Mouse (Mus musculus): ENCODE measurements around the gene Gnaz. TPM values are rescaled to one million over a fixed set of nuclear protein-coding genes. Genes with fewer than 3 reads are reported as not detected.

The Gnaz gene
- total and polyA plus RNA-seq, 2 experiments = 0.09 TPM; not detected in 1

- 53% methylated on average over 5 of the region's 5 CpGs for WGBS
Measured at GRCm38 (mm10) chr10:74938410-74938809, 28.6 kb upstream of the Gnaz start.

GRCm38 (mm10) chr10:74939300-74939699 lies 27.7 kb upstream of the Gnaz start:
- H3K27ac ChIP-seq (replicated peaks; ENCODE audit: insufficient read depth, low read depth, low read length) = no peak overlapping the region
- WGBS = 59% methylated on average over 3 of the region's 3 CpGs
- TF ChIP-seq CTCF (IDR thresholded peaks at IDR 0.05; ENCODE audit: low read depth, low read length) (0 out of 2 replicates have a peak, but pooled peaks have one; percentile 18), POLR2A (IDR thresholded peaks at IDR 0.05; ENCODE audit: extremely low read depth, insufficient read depth, low read length) (no peak)
- no peak for DNase-seq (ENCODE audit: extremely low read depth, low read depth, low spot score)
- H3K79me2 ChIP-seq (ENCODE audit: control insufficient read depth, insufficient read depth, low read length) = no peaks in the 10 kb centered on the region
- H3K9ac ChIP-seq (ENCODE audit: low read depth, low read length) = no peak overlapping the region
- H3K27me3 ChIP-seq (ENCODE audit: control insufficient read depth, insufficient read depth, low read length) = no peaks in the 10 kb centered on the region
- no peaks in the 10 kb centered on the region for H3K4me1 ChIP-seq (ENCODE audit: control insufficient read depth, insufficient read depth, low read length)
- no peaks in the 10 kb centered on the region for H3K36me3 ChIP-seq (ENCODE audit: control insufficient read depth, insufficient read depth, low read length)
- H3K4me3 ChIP-seq (ENCODE audit: insufficient read depth, low read depth, low read length) = no peak overlapping the region

More at GRCm38 (mm10) chr10:74938410-74938809, 28.6 kb upstream of the Gnaz start:
- Histone ChIP-seq H3K4me3 (ENCODE audit: insufficient read depth, low read depth, low read length) (no peak overlapping the region), H3K27ac (replicated peaks; ENCODE audit: insufficient read depth, low read depth, low read length) (no peak overlapping the region), H3K79me2 (ENCODE audit: control insufficient read depth, insufficient read depth, low read length) (no peaks in the 10 kb centered on the region), H3K36me3 (ENCODE audit: control insufficient read depth, insufficient read depth, low read length) (no peaks in the 10 kb centered on the region), H3K4me1 (ENCODE audit: control insufficient read depth, insufficient read depth, low read length) (no peaks in the 10 kb centered on the region), H3K27me3 (ENCODE audit: control insufficient read depth, insufficient read depth, low read length) (no peaks in the 10 kb centered on the region), H3K9ac (ENCODE audit: low read depth, low read length) (no peak overlapping the region)
- DNase-seq (ENCODE audit: extremely low read depth, low read depth, low spot score) = no peak
- TF ChIP-seq POLR2A (IDR thresholded peaks at IDR 0.05; ENCODE audit: extremely low read depth, insufficient read depth, low read length) (no peak), CTCF (IDR thresholded peaks at IDR 0.05; ENCODE audit: low read depth, low read length) (0 out of 2 replicates have a peak, but pooled peaks have one; percentile 10)

- TF ChIP-seq POLR2A (IDR thresholded peaks at IDR 0.05; ENCODE audit: extremely low read depth, insufficient read depth, low read length) (no peak), CTCF (IDR thresholded peaks at IDR 0.05; ENCODE audit: low read depth, low read length) (no peak)
- Histone ChIP-seq H3K79me2 (ENCODE audit: control insufficient read depth, insufficient read depth, low read length) (no peaks in the 10 kb centered on the region), H3K27me3 (ENCODE audit: control insufficient read depth, insufficient read depth, low read length) (no peaks in the 10 kb centered on the region), H3K27ac (replicated peaks; ENCODE audit: insufficient read depth, low read depth, low read length) (no peak overlapping the region), H3K36me3 (ENCODE audit: control insufficient read depth, insufficient read depth, low read length) (no peaks in the 10 kb centered on the region), H3K4me1 (ENCODE audit: control insufficient read depth, insufficient read depth, low read length) (no peaks in the 10 kb centered on the region), H3K4me3 (ENCODE audit: insufficient read depth, low read depth, low read length) (no peak overlapping the region), H3K9ac (ENCODE audit: low read depth, low read length) (no peak overlapping the region)
- WGBS = 83% methylated on average over 1 of the region's 1 CpGs
- no peak for DNase-seq (ENCODE audit: extremely low read depth, low read depth, low spot score)
Measured at GRCm38 (mm10) chr10:74940795-74941194, 26.2 kb upstream of the Gnaz start.

GRCm38 (mm10) chr10:74952830-74953443 lies 14.0 kb upstream of the Gnaz start:
- WGBS = 54% methylated on average over 9 of the region's 9 CpGs
- TF ChIP-seq POLR2A (IDR thresholded peaks at IDR 0.05; ENCODE audit: extremely low read depth, insufficient read depth, low read length) = no peak
- no peak for TF ChIP-seq CTCF (IDR thresholded peaks at IDR 0.05; ENCODE audit: low read depth, low read length)
- no peaks in the 10 kb centered on the region for H3K79me2 ChIP-seq (ENCODE audit: control insufficient read depth, insufficient read depth, low read length)
- H3K4me3 ChIP-seq (ENCODE audit: insufficient read depth, low read depth, low read length) = no peak overlapping the region
- no peak for DNase-seq (ENCODE audit: extremely low read depth, low read depth, low spot score)
- H3K9ac ChIP-seq (ENCODE audit: low read depth, low read length) = no peak overlapping the region
- no peaks in the 10 kb centered on the region for H3K4me1 ChIP-seq (ENCODE audit: control insufficient read depth, insufficient read depth, low read length)
- H3K27ac ChIP-seq (replicated peaks; ENCODE audit: insufficient read depth, low read depth, low read length) = no peak overlapping the region
- no peaks in the 10 kb centered on the region for H3K27me3 ChIP-seq (ENCODE audit: control insufficient read depth, insufficient read depth, low read length)
- no peaks in the 10 kb centered on the region for H3K36me3 ChIP-seq (ENCODE audit: control insufficient read depth, insufficient read depth, low read length)

- H3K27ac ChIP-seq (replicated peaks; ENCODE audit: insufficient read depth, low read depth, low read length) = no peak overlapping the region
- no peaks in the 10 kb centered on the region for H3K79me2 ChIP-seq (ENCODE audit: control insufficient read depth, insufficient read depth, low read length)
- H3K9ac ChIP-seq (ENCODE audit: low read depth, low read length) = no peak overlapping the region
- TF ChIP-seq CTCF (IDR thresholded peaks at IDR 0.05; ENCODE audit: low read depth, low read length) (no peak), POLR2A (IDR thresholded peaks at IDR 0.05; ENCODE audit: extremely low read depth, insufficient read depth, low read length) (no peak)
- H3K4me3 ChIP-seq (ENCODE audit: insufficient read depth, low read depth, low read length) = no peak overlapping the region
- H3K4me1 ChIP-seq (ENCODE audit: control insufficient read depth, insufficient read depth, low read length) = 0 out of 2 replicates have a peak, but pooled peaks cover 2% of the 10 kb centered on the region
- 76% methylated on average over 1 of the region's 1 CpGs for WGBS
- no peaks in the 10 kb centered on the region for H3K27me3 ChIP-seq (ENCODE audit: control insufficient read depth, insufficient read depth, low read length)
- H3K36me3 ChIP-seq (ENCODE audit: control insufficient read depth, insufficient read depth, low read length) = no peaks in the 10 kb centered on the region
- no peak for DNase-seq (ENCODE audit: extremely low read depth, low read depth, low spot score)
Measured at GRCm38 (mm10) chr10:74964380-74964779, 2.6 kb upstream of the Gnaz start.

- Histone ChIP-seq H3K79me2 (ENCODE audit: control insufficient read depth, insufficient read depth, low read length) (no peaks in the 10 kb centered on the region), H3K36me3 (ENCODE audit: control insufficient read depth, insufficient read depth, low read length) (no peaks in the 10 kb centered on the region), H3K27me3 (ENCODE audit: control insufficient read depth, insufficient read depth, low read length) (no peaks in the 10 kb centered on the region), H3K4me1 (ENCODE audit: control insufficient read depth, insufficient read depth, low read length) (0 out of 2 replicates have a peak, but pooled peaks cover 2% of the 10 kb centered on the region), H3K27ac (replicated peaks; ENCODE audit: insufficient read depth, low read depth, low read length) (no peak overlapping the region), H3K4me3 (ENCODE audit: insufficient read depth, low read depth, low read length) (peak overlapping the region; percentile 58; the same call in 1 of the 2 replicates), H3K9ac (ENCODE audit: low read depth, low read length) (no peak overlapping the region)
- TF ChIP-seq CTCF (IDR thresholded peaks at IDR 0.05; ENCODE audit: low read depth, low read length) (no peak), POLR2A (IDR thresholded peaks at IDR 0.05; ENCODE audit: extremely low read depth, insufficient read depth, low read length) (no peak)
- DNase-seq (ENCODE audit: extremely low read depth, low read depth, low spot score) = no peak
- whole genome bisulfite sequencing = 14% methylated on average over 25 of the region's 25 CpGs
Measured at GRCm38 (mm10) chr10:74967651-74968267, 782 bp downstream of the Gnaz start.

Data from liver, adult 2 months (tissue).